Comparison of ENCODE assay signal across 20 mouse cellular contexts in the genomic region with DNA sequence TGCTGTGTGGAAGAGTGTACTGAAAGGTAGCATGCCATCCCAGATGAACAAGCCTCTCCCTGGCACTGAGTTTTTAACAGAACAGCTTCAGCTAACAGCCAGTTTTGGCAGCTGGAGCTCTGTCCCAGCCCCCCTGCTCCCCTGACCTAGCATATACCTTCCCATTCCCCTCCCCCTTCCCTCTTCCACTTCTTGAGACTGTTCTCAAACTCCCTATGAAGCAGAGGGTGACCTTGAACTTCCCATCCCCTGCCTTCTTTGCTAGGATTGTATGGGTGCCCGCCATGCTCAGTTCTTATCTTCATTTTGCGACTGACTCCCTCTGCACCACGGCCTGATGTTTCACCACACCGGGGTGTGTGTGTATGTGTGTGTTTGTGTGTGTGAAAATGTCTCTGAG.
DNase-seq lines count a peak whose midpoint lies in the region; ATAC-seq lines count a peak whose summit lies in the region.
"Had no signal": no experiment of that assay in that cellular context is flagged by ENCODE, and none has a peak within 500 bp of the region (broad histone marks: within the 10 kb centered on the region; RNA-seq: fewer than 3 reads in every experiment).

No protein-coding gene starts in this region.

- no peak overlapping the region for H3K27ac ChIP-seq in forebrain, embryonic 14.5 days (ENCODE audit: low read depth, low read length)
- H3K27ac ChIP-seq in forebrain, embryonic 16.5 days (ENCODE audit: low read length): no peak overlapping the region
- H3K27ac ChIP-seq in kidney, embryonic 16.5 days (ENCODE audit: low read length): 0 out of 2 replicates have a peak overlapping the region, but pooled peaks have one; percentile 22
- H3K27ac ChIP-seq: kidney, embryonic 15.5 days; left cerebral cortex, adult 2 months; midbrain, embryonic 13.5 days; neural tube, embryonic 12.5 days had no signal

- H3K9me3 ChIP-seq in forebrain, embryonic 14.5 days (replicated peaks; ENCODE audit: control insufficient read depth, low read length): no peaks in the 10 kb centered on the region
- H3K9me3 ChIP-seq in forebrain, embryonic 16.5 days (ENCODE audit: control insufficient read depth, low read length): no peaks in the 10 kb centered on the region
- H3K9me3 ChIP-seq in kidney, embryonic 16.5 days (ENCODE audit: low read length): no peaks in the 10 kb centered on the region
- H3K9me3 ChIP-seq: kidney, embryonic 15.5 days; midbrain, embryonic 13.5 days; neural tube, embryonic 12.5 days had no signal

- DNase-seq in forebrain, embryonic 14.5 days (ENCODE audit: low spot score): no peak
- no peak for DNase-seq in kidney, adult 11 months
- DNase-seq in ES-CJ7 (ENCODE audit: low read depth, low spot score) (peak; percentile 57), ZHBTc4 (ENCODE audit: low read depth, low spot score) (peak; percentile 23)
- DNase-seq: adrenal gland, postnatal 25 days; B cell, adult 2 months; cerebellum, adult 8-10 months; cerebellum, postnatal 36 days; left cerebral cortex, postnatal 4 days; lung, postnatal 10 days; thymus, adult 2 months had no signal

- WGBS in forebrain, embryonic 14.5 days: 64% methylated on average over 4 of the region's 4 CpGs
- 75% methylated on average over 4 of the region's 4 CpGs for WGBS in forebrain, embryonic 16.5 days
- WGBS in kidney, embryonic 16.5 days: 68% methylated on average over 4 of the region's 4 CpGs

- H3K4me3 ChIP-seq in forebrain, embryonic 14.5 days (ENCODE audit: low read depth, low read length): no peak overlapping the region
- H3K4me3 ChIP-seq in forebrain, embryonic 16.5 days (replicated peaks; ENCODE audit: low read length): no peak overlapping the region
- no peak overlapping the region for H3K4me3 ChIP-seq in kidney, embryonic 16.5 days (ENCODE audit: low read length)
- H3K4me3 ChIP-seq: kidney, embryonic 15.5 days; left cerebral cortex, adult 2 months; midbrain, embryonic 13.5 days; neural tube, embryonic 12.5 days had no signal

- peak; percentile 37; the same call in 1 of the 2 replicates for ATAC-seq in forebrain, embryonic 14.5 days
- no peak for ATAC-seq in forebrain, embryonic 16.5 days
- ATAC-seq in kidney, embryonic 16.5 days (ENCODE audit: low FRiP score, low TSS enrichment): no peak
- ATAC-seq in inflammation-experienced regulatory T-cells, adult 6 months: no peak

- H3K36me3 ChIP-seq in forebrain, embryonic 14.5 days (ENCODE audit: control insufficient read depth, insufficient read depth, low read length): no peaks in the 10 kb centered on the region
- H3K36me3 ChIP-seq in forebrain, embryonic 16.5 days (ENCODE audit: control insufficient read depth, insufficient read depth): no peaks in the 10 kb centered on the region
- no peaks in the 10 kb centered on the region for H3K36me3 ChIP-seq in kidney, embryonic 16.5 days (ENCODE audit: insufficient read depth, low read length)
- H3K36me3 ChIP-seq: kidney, embryonic 15.5 days; midbrain, embryonic 13.5 days; neural tube, embryonic 12.5 days had no signal

- H3K4me1 ChIP-seq in forebrain, embryonic 14.5 days (ENCODE audit: control insufficient read depth, insufficient read depth, low read length): no peaks in the 10 kb centered on the region; the same call in 1 of the 2 replicates
- 0 out of 2 replicates have a peak, but pooled peaks cover 4% of the 10 kb centered on the region for H3K4me1 ChIP-seq in forebrain, embryonic 16.5 days (replicated peaks; ENCODE audit: control insufficient read depth, insufficient read depth, low read length)
- peaks cover 33% of the 10 kb centered on the region; the same call in 1 of the 2 replicates for H3K4me1 ChIP-seq in kidney, embryonic 16.5 days (ENCODE audit: insufficient read depth, low read length)

- H3K4me2 ChIP-seq in forebrain, embryonic 14.5 days (ENCODE audit: low read length): no peak overlapping the region
- H3K4me2 ChIP-seq in forebrain, embryonic 16.5 days (ENCODE audit: low read length): no peak overlapping the region
- H3K4me2 ChIP-seq in kidney, embryonic 16.5 days (replicated peaks; ENCODE audit: low read depth, low read length): no peak overlapping the region
- H3K4me2 ChIP-seq: heart, embryonic 11.5 days; kidney, embryonic 15.5 days; midbrain, embryonic 13.5 days; neural tube, embryonic 12.5 days had no signal

- H3K27me3 ChIP-seq in forebrain, embryonic 14.5 days (replicated peaks; ENCODE audit: control insufficient read depth, insufficient read depth, low read length): no peaks in the 10 kb centered on the region
- H3K27me3 ChIP-seq in forebrain, embryonic 16.5 days (replicated peaks; ENCODE audit: control insufficient read depth, insufficient read depth, low read length): no peaks in the 10 kb centered on the region
- H3K27me3 ChIP-seq in kidney, embryonic 16.5 days (ENCODE audit: insufficient read depth, low read length): no peaks in the 10 kb centered on the region
- H3K27me3 ChIP-seq: CH12.LX; kidney, embryonic 15.5 days; midbrain, embryonic 13.5 days; neural tube, embryonic 12.5 days had no signal

- H3K9ac ChIP-seq in forebrain, embryonic 14.5 days (ENCODE audit: low read length): no peak overlapping the region
- no peak overlapping the region for H3K9ac ChIP-seq in forebrain, embryonic 16.5 days (replicated peaks; ENCODE audit: low read depth, low read length)
- H3K9ac ChIP-seq in kidney, embryonic 16.5 days (replicated peaks; ENCODE audit: low read length): no peak overlapping the region
- H3K9ac ChIP-seq: kidney, embryonic 15.5 days; midbrain, embryonic 13.5 days; neural tube, embryonic 12.5 days had no signal

Comparison
In these comparisons a context has a peak if more than half of its experiments do, and no peak if none do; other contexts are left out.
1. DNase-seq: peak in ES-CJ7 (single experiment) and ZHBTc4 (single experiment); none in forebrain, embryonic 14.5 days (single experiment) and kidney, adult 11 months (single experiment).